Mouse (Mus musculus): ENCODE data around the gene Samhd1. TPM values are rescaled to one million over a fixed set of nuclear protein-coding genes. Genes with fewer than 3 reads are reported as not detected.

The Samhd1 gene
- polyA plus RNA-seq, 1 experiment from 2014 or later: 103 TPM

DNA sequence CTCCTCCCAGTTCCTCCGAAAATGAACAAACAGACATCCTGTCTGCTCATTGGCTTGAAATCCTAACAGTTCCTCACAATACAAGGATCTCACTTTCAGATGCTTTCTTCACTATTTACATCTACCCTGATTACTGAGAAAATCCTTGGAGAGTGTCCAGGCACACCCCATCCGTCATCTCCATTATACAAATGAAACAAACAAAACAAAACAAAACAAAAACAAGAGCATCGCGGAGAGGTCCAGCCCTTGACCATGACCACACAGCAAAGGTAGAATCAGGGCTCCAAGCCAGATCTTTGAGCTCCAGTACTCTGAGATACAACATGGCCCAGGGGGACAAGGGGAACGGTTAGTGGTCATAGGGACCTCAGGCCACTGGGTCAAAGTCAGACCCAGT, 60.3 kb downstream of the Samhd1 start:
- H3K4me1 ChIP-seq (ENCODE audit: insufficient read depth, low read depth, low read length): peaks cover 58% of the 10 kb centered on the region
- TF ChIP-seq CTCF (IDR thresholded peaks at IDR 0.05): no peak
- TF ChIP-seq EP300 (IDR thresholded peaks at IDR 0.05): peak; percentile 57
- no peaks in the 10 kb centered on the region for H3K27me3 ChIP-seq (replicated peaks; ENCODE audit: insufficient read depth, low read length)
- peak overlapping the region; percentile 51 for H3K27ac ChIP-seq (ENCODE audit: low read length)
- DNase-seq (ENCODE audit: low spot score) (peak; percentile 71), ATAC-seq (no peak)
- no peak overlapping the region for H3K9ac ChIP-seq (replicated peaks; ENCODE audit: low read depth)
- no peaks in the 10 kb centered on the region for H3K9me3 ChIP-seq (ENCODE audit: low read length)
- H3K4me2 ChIP-seq (replicated peaks; ENCODE audit: low read depth, low read length): peak overlapping the region; percentile 83
- no peak overlapping the region for H3K4me3 ChIP-seq (ENCODE audit: low read depth, low read length)
- no peaks in the 10 kb centered on the region for H3K36me3 ChIP-seq (ENCODE audit: insufficient read depth, low read length)
- 44% methylated on average over 5 of the region's 5 CpGs for WGBS

DNA sequence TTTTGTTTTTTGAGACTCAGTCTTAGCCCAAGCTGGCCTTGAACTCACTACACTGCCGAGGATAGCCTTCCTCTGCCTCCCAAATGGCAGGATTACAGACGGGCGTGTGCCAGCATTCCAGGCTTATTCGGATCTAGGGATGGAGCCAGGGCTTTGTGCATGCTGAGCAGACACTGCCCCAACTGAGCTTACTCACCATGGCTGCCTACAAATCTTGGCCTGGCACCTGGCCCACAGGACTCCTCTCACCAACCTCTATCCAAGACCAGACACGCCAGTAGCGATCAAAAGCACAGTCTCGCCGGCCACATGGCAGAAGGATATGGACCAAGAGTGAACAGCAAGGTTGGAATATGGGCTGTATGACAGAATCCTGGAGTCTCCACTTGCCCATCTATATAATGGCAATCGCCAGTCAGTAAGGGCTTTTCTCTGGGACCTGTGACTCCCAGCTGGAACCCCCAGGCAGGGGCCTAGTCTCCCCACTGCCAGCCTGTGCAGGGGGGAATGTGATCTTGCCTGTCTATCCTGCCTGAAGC, 60.8 kb downstream of the Samhd1 start:
- peaks cover 63% of the 10 kb centered on the region for H3K4me1 ChIP-seq (ENCODE audit: insufficient read depth, low read depth, low read length)

DNA sequence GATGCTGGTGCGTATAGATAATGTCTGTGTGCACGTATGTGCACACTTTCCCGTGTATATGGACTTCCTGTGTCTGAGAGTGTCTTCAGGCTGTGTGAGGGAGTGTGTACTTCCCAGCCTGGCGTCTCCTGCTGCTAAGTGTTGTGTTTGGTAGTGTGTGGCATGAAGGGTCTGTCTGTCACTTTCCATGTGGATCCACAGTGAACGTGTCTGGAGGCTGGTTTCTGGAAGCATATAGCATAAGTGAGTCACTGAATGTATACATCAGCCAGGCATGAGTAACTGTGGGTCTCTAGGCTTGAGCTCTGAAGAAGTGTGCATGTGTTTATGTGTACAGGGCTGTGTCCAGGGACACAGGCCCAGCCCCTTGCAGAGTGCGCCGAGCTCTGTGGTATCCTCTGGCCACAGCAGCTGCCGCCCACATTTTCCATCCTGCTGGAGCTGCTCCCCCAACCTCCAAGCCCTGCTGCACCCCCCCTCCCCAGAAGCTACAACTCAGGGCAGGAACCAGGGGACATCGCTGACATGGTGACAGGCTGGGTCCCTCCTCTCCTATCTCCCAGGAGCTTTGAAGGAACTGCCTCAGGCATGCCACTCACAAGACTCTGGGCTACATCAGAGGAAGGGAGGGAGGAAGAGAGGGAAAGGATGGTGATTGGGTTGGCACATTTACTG, 61.5 kb downstream of the Samhd1 start:
- H3K4me2 ChIP-seq (replicated peaks; ENCODE audit: low read depth, low read length): no peak overlapping the region
- H3K27me3 ChIP-seq (replicated peaks; ENCODE audit: insufficient read depth, low read length): no peaks in the 10 kb centered on the region
- H3K4me1 ChIP-seq (ENCODE audit: insufficient read depth, low read depth, low read length): peaks cover 71% of the 10 kb centered on the region
- peak overlapping the region; percentile 51; the same call in 1 of the 2 replicates for H3K27ac ChIP-seq (ENCODE audit: low read length)
- H3K9ac ChIP-seq (replicated peaks; ENCODE audit: low read depth): no peak overlapping the region
- 51% methylated on average over 9 of the region's 9 CpGs for WGBS
- TF ChIP-seq CTCF (IDR thresholded peaks at IDR 0.05) (no peak), EP300 (IDR thresholded peaks at IDR 0.05) (no peak)
- H3K4me3 ChIP-seq (ENCODE audit: low read depth, low read length): no peak overlapping the region
- no peaks in the 10 kb centered on the region for H3K36me3 ChIP-seq (ENCODE audit: insufficient read depth, low read length)
- DNase-seq (ENCODE audit: low spot score) (peak; percentile 45), ATAC-seq (0 out of 2 replicates have a peak, but pooled peaks have one; percentile 3)
- H3K9me3 ChIP-seq (ENCODE audit: low read length): no peaks in the 10 kb centered on the region

More for the DNA sequence above, 60.8 kb downstream of the Samhd1 start:
- H3K36me3 ChIP-seq (ENCODE audit: insufficient read depth, low read length): no peaks in the 10 kb centered on the region
- DNase-seq (ENCODE audit: low spot score) (no peak), ATAC-seq (no peak)
- H3K27ac ChIP-seq (ENCODE audit: low read length): peak overlapping the region; percentile 51
- no peaks in the 10 kb centered on the region for H3K27me3 ChIP-seq (replicated peaks; ENCODE audit: insufficient read depth, low read length)
- no peaks in the 10 kb centered on the region for H3K9me3 ChIP-seq (ENCODE audit: low read length)
- no peak overlapping the region for H3K9ac ChIP-seq (replicated peaks; ENCODE audit: low read depth)
- WGBS: 44% methylated on average over 9 of the region's 9 CpGs
- H3K4me2 ChIP-seq (replicated peaks; ENCODE audit: low read depth, low read length): peak overlapping the region; percentile 83; the same call in 1 of the 2 replicates
- H3K4me3 ChIP-seq (ENCODE audit: low read depth, low read length): no peak overlapping the region
- TF ChIP-seq CTCF (IDR thresholded peaks at IDR 0.05): no peak
- no peak for TF ChIP-seq EP300 (IDR thresholded peaks at IDR 0.05)

DNA sequence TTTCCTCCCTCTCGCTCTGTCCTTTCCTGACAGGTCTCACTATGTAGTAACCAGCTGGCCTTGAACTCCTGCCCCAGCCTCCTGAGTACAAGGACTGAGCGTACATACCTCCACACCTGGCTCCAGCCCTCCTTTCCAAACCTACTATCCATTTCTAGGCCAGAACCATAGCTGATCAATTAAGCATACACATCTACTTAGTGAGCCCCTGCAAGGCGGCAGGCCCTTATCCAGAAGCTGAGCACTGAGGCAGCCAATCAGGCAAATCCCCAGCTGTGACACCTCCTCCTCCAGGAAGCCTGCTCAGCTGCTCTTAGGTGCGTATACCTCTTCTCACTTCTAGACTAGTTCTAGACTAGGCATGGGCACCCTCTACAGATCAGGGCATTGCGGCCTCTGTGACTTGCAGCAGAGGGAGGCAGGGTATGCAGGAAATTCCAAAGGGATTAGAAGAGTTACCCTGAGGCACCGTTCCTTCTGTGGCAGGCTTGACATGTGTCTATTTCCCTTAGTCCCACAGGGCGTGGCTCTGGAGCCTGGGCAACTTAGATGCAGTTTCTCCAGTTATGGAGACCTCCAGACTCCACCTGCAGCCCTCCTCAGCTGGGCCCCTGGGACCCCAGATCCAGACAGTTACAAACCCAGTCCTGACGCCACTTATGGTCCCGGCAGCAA, 62.6 kb downstream of the Samhd1 start:
- TF ChIP-seq EP300 (IDR thresholded peaks at IDR 0.05) (no peak), CTCF (IDR thresholded peaks at IDR 0.05) (no peak)
- Histone ChIP-seq H3K27me3 (replicated peaks; ENCODE audit: insufficient read depth, low read length) (no peaks in the 10 kb centered on the region), H3K4me1 (ENCODE audit: insufficient read depth, low read depth, low read length) (peaks cover 75% of the 10 kb centered on the region), H3K4me2 (replicated peaks; ENCODE audit: low read depth, low read length) (no peak overlapping the region; the same call in 1 of the 2 replicates), H3K9ac (replicated peaks; ENCODE audit: low read depth) (no peak overlapping the region), H3K9me3 (ENCODE audit: low read length) (no peaks in the 10 kb centered on the region), H3K4me3 (ENCODE audit: low read depth, low read length) (no peak overlapping the region), H3K36me3 (ENCODE audit: insufficient read depth, low read length) (no peaks in the 10 kb centered on the region), H3K27ac (ENCODE audit: low read length) (peak overlapping the region; percentile 93)
- no peak for ATAC-seq
- no peak for DNase-seq (ENCODE audit: low spot score)
- 53% methylated on average over 9 of the region's 9 CpGs for whole genome bisulfite sequencing

DNA sequence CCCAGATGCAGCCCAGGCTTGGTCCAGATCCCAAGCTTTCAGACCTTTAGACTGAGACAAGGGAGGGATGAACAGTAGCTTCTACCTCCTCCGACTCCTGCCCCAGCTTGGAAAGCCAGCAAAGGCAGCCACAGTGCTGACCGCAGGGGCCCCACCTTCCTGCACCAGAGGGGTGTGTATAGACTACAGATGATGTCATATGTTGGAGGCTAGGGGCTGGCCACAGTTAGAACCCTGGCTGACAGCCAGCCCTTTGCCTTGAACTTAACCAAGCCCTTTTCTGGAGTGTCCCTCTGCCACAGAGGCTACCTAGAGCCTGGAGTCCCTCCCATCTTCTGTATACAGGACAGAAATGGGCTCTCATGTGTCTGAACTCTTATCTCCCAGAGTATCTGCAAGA, 63.5 kb downstream of the Samhd1 start:
- WGBS: 9% methylated on average over 2 of the region's 2 CpGs
- no peak overlapping the region for H3K9ac ChIP-seq (replicated peaks; ENCODE audit: low read depth)
- peak; percentile 74 for ATAC-seq

DNA sequence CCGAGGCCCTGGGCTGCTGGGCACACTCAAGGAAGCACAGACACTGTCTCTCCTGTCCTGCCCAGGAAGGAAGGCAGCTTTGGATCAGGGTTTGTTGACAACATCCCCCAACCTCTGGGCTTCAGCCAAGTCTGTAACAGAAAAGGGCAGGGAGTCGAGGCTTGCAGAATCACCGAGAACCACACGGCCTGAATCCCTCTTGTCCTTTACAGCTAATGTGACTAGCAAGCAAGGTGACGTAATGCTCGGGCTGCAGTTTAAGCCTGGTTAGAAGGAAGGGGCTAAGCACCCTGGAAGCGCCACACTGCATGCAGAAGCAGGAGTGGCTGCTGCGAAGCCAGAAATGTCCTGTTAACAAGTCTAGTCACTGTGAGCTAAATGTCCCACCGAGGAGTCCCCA, 64.7 kb downstream of the Samhd1 start:
- DNase-seq (ENCODE audit: low spot score): peak; percentile 95
- 4% methylated on average over 9 of the region's 9 CpGs for WGBS
- ATAC-seq: peak; percentile 50
- Histone ChIP-seq H3K4me3 (ENCODE audit: low read depth, low read length) (no peak overlapping the region), H3K9me3 (ENCODE audit: low read length) (no peaks in the 10 kb centered on the region), H3K36me3 (ENCODE audit: insufficient read depth, low read length) (no peaks in the 10 kb centered on the region), H3K27ac (ENCODE audit: low read length) (peak overlapping the region; percentile 93), H3K4me1 (ENCODE audit: insufficient read depth, low read depth, low read length) (peaks cover 64% of the 10 kb centered on the region), H3K4me2 (replicated peaks; ENCODE audit: low read depth, low read length) (peak overlapping the region; percentile 30), H3K9ac (replicated peaks; ENCODE audit: low read depth) (peak overlapping the region; percentile 41), H3K27me3 (replicated peaks; ENCODE audit: insufficient read depth, low read length) (no peaks in the 10 kb centered on the region)
- TF ChIP-seq CTCF (IDR thresholded peaks at IDR 0.05) (no peak), EP300 (IDR thresholded peaks at IDR 0.05) (peak; percentile 76; the same call in 1 of the 2 replicates)

More for the DNA sequence above, 63.5 kb downstream of the Samhd1 start:
- Histone ChIP-seq H3K27ac (ENCODE audit: low read length) (peak overlapping the region; percentile 93), H3K27me3 (replicated peaks; ENCODE audit: insufficient read depth, low read length) (no peaks in the 10 kb centered on the region), H3K4me1 (ENCODE audit: insufficient read depth, low read depth, low read length) (peaks cover 66% of the 10 kb centered on the region), H3K4me2 (replicated peaks; ENCODE audit: low read depth, low read length) (peak overlapping the region; percentile 20; the same call in 1 of the 2 replicates), H3K9me3 (ENCODE audit: low read length) (no peaks in the 10 kb centered on the region), H3K36me3 (ENCODE audit: insufficient read depth, low read length) (no peaks in the 10 kb centered on the region), H3K4me3 (ENCODE audit: low read depth, low read length) (no peak overlapping the region)
- DNase-seq (ENCODE audit: low spot score): peak; percentile 97
- TF ChIP-seq EP300 (IDR thresholded peaks at IDR 0.05): peak; percentile 47; the same call in 1 of the 2 replicates
- TF ChIP-seq CTCF (IDR thresholded peaks at IDR 0.05): no peak

Data from lung, postnatal 0 days (tissue).